Mouse (Mus musculus): ENCODE measurements around the gene Lrrk2. TPM values are rescaled to one million over a fixed set of nuclear protein-coding genes. Genes with fewer than 3 reads are reported as not detected.

The Lrrk2 gene
- polyA plus RNA-seq, 1 experiment from 2014 or later, result 1.5 TPM

GRCm38 (mm10) chr15:91643632-91644348, 29.2 kb upstream of the Lrrk2 start:
- Histone ChIP-seq H3K36me3 (ENCODE audit: control insufficient read depth, insufficient read depth) (no peaks in the 10 kb centered on the region), H3K4me3 (ENCODE audit: low read depth, low read length) (no peak overlapping the region), H3K27me3 (ENCODE audit: control insufficient read depth, insufficient read depth, low read depth, low read length) (no peaks in the 10 kb centered on the region), H3K9me3 (replicated peaks; ENCODE audit: control insufficient read depth, low read length) (no peaks in the 10 kb centered on the region), H3K27ac (ENCODE audit: low read length) (peak overlapping the region; percentile 64), H3K4me2 (ENCODE audit: low read depth, low read length) (no peak overlapping the region), H3K4me1 (ENCODE audit: control insufficient read depth, low read depth, low read length) (no peaks in the 10 kb centered on the region), H3K9ac (ENCODE audit: low read depth, low read length) (no peak overlapping the region)
- 27% methylated on average over 7 of the region's 7 CpGs for WGBS (ENCODE audit: insufficient replicate concordance)
- ATAC-seq (ENCODE audit: low read depth), result peak; percentile 21; the same call in 1 of the 2 replicates

- Histone ChIP-seq H3K27ac (ENCODE audit: low read length) (no peak overlapping the region), H3K36me3 (ENCODE audit: control insufficient read depth, insufficient read depth) (no peaks in the 10 kb centered on the region), H3K9ac (ENCODE audit: low read depth, low read length) (no peak overlapping the region), H3K27me3 (ENCODE audit: control insufficient read depth, insufficient read depth, low read depth, low read length) (no peaks in the 10 kb centered on the region), H3K4me3 (ENCODE audit: low read depth, low read length) (no peak overlapping the region), H3K4me1 (ENCODE audit: control insufficient read depth, low read depth, low read length) (no peaks in the 10 kb centered on the region), H3K9me3 (replicated peaks; ENCODE audit: control insufficient read depth, low read length) (no peaks in the 10 kb centered on the region), H3K4me2 (ENCODE audit: low read depth, low read length) (no peak overlapping the region)
- ATAC-seq (ENCODE audit: low read depth), result no peak
- 46% methylated on average over 3 of the region's 3 CpGs for WGBS (ENCODE audit: insufficient replicate concordance)
Measured at GRCm38 (mm10) chr15:91650270-91650669, 22.7 kb upstream of the Lrrk2 start.

- no peak for ATAC-seq (ENCODE audit: low read depth)
- Histone ChIP-seq H3K27me3 (ENCODE audit: control insufficient read depth, insufficient read depth, low read depth, low read length) (no peaks in the 10 kb centered on the region), H3K27ac (ENCODE audit: low read length) (no peak overlapping the region), H3K9ac (ENCODE audit: low read depth, low read length) (no peak overlapping the region), H3K4me1 (ENCODE audit: control insufficient read depth, low read depth, low read length) (no peaks in the 10 kb centered on the region), H3K4me2 (ENCODE audit: low read depth, low read length) (no peak overlapping the region), H3K9me3 (replicated peaks; ENCODE audit: control insufficient read depth, low read length) (no peaks in the 10 kb centered on the region), H3K36me3 (ENCODE audit: control insufficient read depth, insufficient read depth) (no peaks in the 10 kb centered on the region), H3K4me3 (ENCODE audit: low read depth, low read length) (no peak overlapping the region)
- 40% methylated on average over 7 of the region's 7 CpGs for WGBS (ENCODE audit: insufficient replicate concordance)
Measured at GRCm38 (mm10) chr15:91651493-91651892, 21.5 kb upstream of the Lrrk2 start.

- H3K4me2 ChIP-seq (ENCODE audit: low read depth, low read length), result no peak overlapping the region
- WGBS (ENCODE audit: insufficient replicate concordance), result 75% methylated on average over 6 of the region's 6 CpGs
- no peak overlapping the region for H3K4me3 ChIP-seq (ENCODE audit: low read depth, low read length)
- no peak for ATAC-seq (ENCODE audit: low read depth)
- H3K9me3 ChIP-seq (replicated peaks; ENCODE audit: control insufficient read depth, low read length), result no peaks in the 10 kb centered on the region
- H3K4me1 ChIP-seq (ENCODE audit: control insufficient read depth, low read depth, low read length), result no peaks in the 10 kb centered on the region
- no peaks in the 10 kb centered on the region for H3K36me3 ChIP-seq (ENCODE audit: control insufficient read depth, insufficient read depth)
- H3K9ac ChIP-seq (ENCODE audit: low read depth, low read length), result no peak overlapping the region
- no peaks in the 10 kb centered on the region for H3K27me3 ChIP-seq (ENCODE audit: control insufficient read depth, insufficient read depth, low read depth, low read length)
- no peak overlapping the region for H3K27ac ChIP-seq (ENCODE audit: low read length)
Measured at GRCm38 (mm10) chr15:91658227-91658626, 14.7 kb upstream of the Lrrk2 start.

- Histone ChIP-seq H3K27me3 (ENCODE audit: control insufficient read depth, insufficient read depth, low read depth, low read length) (no peaks in the 10 kb centered on the region), H3K4me1 (ENCODE audit: control insufficient read depth, low read depth, low read length) (no peaks in the 10 kb centered on the region), H3K27ac (ENCODE audit: low read length) (no peak overlapping the region), H3K9me3 (replicated peaks; ENCODE audit: control insufficient read depth, low read length) (no peaks in the 10 kb centered on the region), H3K36me3 (ENCODE audit: control insufficient read depth, insufficient read depth) (no peaks in the 10 kb centered on the region), H3K4me3 (ENCODE audit: low read depth, low read length) (no peak overlapping the region), H3K4me2 (ENCODE audit: low read depth, low read length) (no peak overlapping the region), H3K9ac (ENCODE audit: low read depth, low read length) (no peak overlapping the region)
- 47% methylated on average over 6 of the region's 6 CpGs for WGBS (ENCODE audit: insufficient replicate concordance)
- ATAC-seq (ENCODE audit: low read depth), result no peak
Measured at GRCm38 (mm10) chr15:91660277-91661078, 12.5 kb upstream of the Lrrk2 start.

- Histone ChIP-seq H3K4me3 (ENCODE audit: low read depth, low read length) (no peak overlapping the region), H3K9ac (ENCODE audit: low read depth, low read length) (no peak overlapping the region), H3K36me3 (ENCODE audit: control insufficient read depth, insufficient read depth) (no peaks in the 10 kb centered on the region), H3K9me3 (replicated peaks; ENCODE audit: control insufficient read depth, low read length) (no peaks in the 10 kb centered on the region), H3K27me3 (ENCODE audit: control insufficient read depth, insufficient read depth, low read depth, low read length) (no peaks in the 10 kb centered on the region), H3K27ac (ENCODE audit: low read length) (no peak overlapping the region), H3K4me2 (ENCODE audit: low read depth, low read length) (no peak overlapping the region), H3K4me1 (ENCODE audit: control insufficient read depth, low read depth, low read length) (no peaks in the 10 kb centered on the region)
- no peak for ATAC-seq (ENCODE audit: low read depth)
- 52% methylated on average over 6 of the region's 6 CpGs for WGBS (ENCODE audit: insufficient replicate concordance)
Measured at GRCm38 (mm10) chr15:91661079-91661369, 12.0 kb upstream of the Lrrk2 start.

- no peaks in the 10 kb centered on the region for H3K36me3 ChIP-seq (ENCODE audit: control insufficient read depth, insufficient read depth)
- H3K27ac ChIP-seq (ENCODE audit: low read length), result no peak overlapping the region
- ATAC-seq (ENCODE audit: low read depth), result no peak
- H3K27me3 ChIP-seq (ENCODE audit: control insufficient read depth, insufficient read depth, low read depth, low read length), result no peaks in the 10 kb centered on the region
- no peaks in the 10 kb centered on the region for H3K4me1 ChIP-seq (ENCODE audit: control insufficient read depth, low read depth, low read length)
- no peak overlapping the region for H3K9ac ChIP-seq (ENCODE audit: low read depth, low read length)
- 64% methylated on average over 10 of the region's 10 CpGs for WGBS (ENCODE audit: insufficient replicate concordance)
- H3K4me3 ChIP-seq (ENCODE audit: low read depth, low read length), result no peak overlapping the region
- no peaks in the 10 kb centered on the region for H3K9me3 ChIP-seq (replicated peaks; ENCODE audit: control insufficient read depth, low read length)
- H3K4me2 ChIP-seq (ENCODE audit: low read depth, low read length), result no peak overlapping the region
Measured at GRCm38 (mm10) chr15:91664586-91665132, 8.3 kb upstream of the Lrrk2 start.

- no peak overlapping the region for H3K9ac ChIP-seq (ENCODE audit: low read depth, low read length)
- no peak overlapping the region for H3K4me2 ChIP-seq (ENCODE audit: low read depth, low read length)
- no peaks in the 10 kb centered on the region for H3K27me3 ChIP-seq (ENCODE audit: control insufficient read depth, insufficient read depth, low read depth, low read length)
- WGBS (ENCODE audit: insufficient replicate concordance), result 73% methylated on average over 6 of the region's 6 CpGs
- ATAC-seq (ENCODE audit: low read depth), result no peak
- H3K9me3 ChIP-seq (replicated peaks; ENCODE audit: control insufficient read depth, low read length), result no peaks in the 10 kb centered on the region
- H3K36me3 ChIP-seq (ENCODE audit: control insufficient read depth, insufficient read depth), result no peaks in the 10 kb centered on the region
- H3K4me3 ChIP-seq (ENCODE audit: low read depth, low read length), result no peak overlapping the region
- H3K4me1 ChIP-seq (ENCODE audit: control insufficient read depth, low read depth, low read length), result no peaks in the 10 kb centered on the region
- H3K27ac ChIP-seq (ENCODE audit: low read length), result no peak overlapping the region
Measured at GRCm38 (mm10) chr15:91665530-91665929, 7.4 kb upstream of the Lrrk2 start.

- H3K27me3 ChIP-seq (ENCODE audit: control insufficient read depth, insufficient read depth, low read depth, low read length), result no peaks in the 10 kb centered on the region
- no peak overlapping the region for H3K4me2 ChIP-seq (ENCODE audit: low read depth, low read length)
- H3K9me3 ChIP-seq (replicated peaks; ENCODE audit: control insufficient read depth, low read length), result no peaks in the 10 kb centered on the region
- no peak overlapping the region for H3K4me3 ChIP-seq (ENCODE audit: low read depth, low read length)
- 68% methylated on average over 2 of the region's 2 CpGs for WGBS (ENCODE audit: insufficient replicate concordance)
- no peaks in the 10 kb centered on the region for H3K4me1 ChIP-seq (ENCODE audit: control insufficient read depth, low read depth, low read length)
- no peak overlapping the region for H3K9ac ChIP-seq (ENCODE audit: low read depth, low read length)
- no peak for ATAC-seq (ENCODE audit: low read depth)
- H3K36me3 ChIP-seq (ENCODE audit: control insufficient read depth, insufficient read depth), result no peaks in the 10 kb centered on the region
- H3K27ac ChIP-seq (ENCODE audit: low read length), result no peak overlapping the region
Measured at GRCm38 (mm10) chr15:91671216-91671615, 1.8 kb upstream of the Lrrk2 start.

Measured in liver, embryonic 16.5 days (tissue).